Mouse (Mus musculus): Measurements from ENCODE around the gene Adgrf1. TPM values are rescaled to one million over a fixed set of nuclear protein-coding genes. Genes with fewer than 3 reads are reported as not detected.

Gene Adgrf1
- polyA plus RNA-seq, 1 experiment from 2014 or later, result not detected

DNA sequence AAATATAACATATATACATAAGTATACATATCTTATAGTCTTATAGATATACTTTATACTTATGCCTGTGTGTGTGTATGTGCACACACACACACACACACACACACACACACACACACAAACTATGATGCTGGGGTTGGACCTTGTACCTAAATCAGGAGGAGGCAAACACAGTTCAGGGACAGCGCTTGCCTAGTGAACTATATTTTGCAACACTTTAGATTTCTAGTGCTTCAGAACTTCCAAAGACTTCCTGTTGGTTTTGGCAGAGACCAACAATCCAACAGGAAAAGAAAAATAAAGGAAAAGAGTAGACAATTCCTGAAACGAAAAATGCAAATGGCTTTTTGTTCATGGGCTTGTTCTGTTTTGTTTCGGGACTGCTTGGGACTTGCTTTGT lies 27.5 kb upstream of the Adgrf1 start:
- no peaks in the 10 kb centered on the region for H3K4me1 ChIP-seq (ENCODE audit: control insufficient read depth, insufficient read depth, low read length)
- H3K9me3 ChIP-seq (replicated peaks; ENCODE audit: control insufficient read depth, low read length), result no peaks in the 10 kb centered on the region
- WGBS, result 91% methylated on average over 3 of the region's 3 CpGs
- H3K27ac ChIP-seq (replicated peaks; ENCODE audit: low read depth, low read length), result no peak overlapping the region
- no peak overlapping the region for H3K9ac ChIP-seq (replicated peaks; ENCODE audit: low read length)
- H3K27me3 ChIP-seq (ENCODE audit: control insufficient read depth, insufficient read depth, low read length), result no peaks in the 10 kb centered on the region
- no peak overlapping the region for H3K4me2 ChIP-seq (ENCODE audit: low read depth, low read length)
- H3K36me3 ChIP-seq (replicated peaks; ENCODE audit: control insufficient read depth, insufficient read depth, low read depth, low read length), result no peaks in the 10 kb centered on the region
- DNase-seq (ENCODE audit: low spot score) (no peak), ATAC-seq (replicated peaks; ENCODE audit: insufficient number of reproducible peaks, low FRiP score, low TSS enrichment, low read depth) (no peak)
- no peak overlapping the region for H3K4me3 ChIP-seq (ENCODE audit: low read depth, low read length)

DNA sequence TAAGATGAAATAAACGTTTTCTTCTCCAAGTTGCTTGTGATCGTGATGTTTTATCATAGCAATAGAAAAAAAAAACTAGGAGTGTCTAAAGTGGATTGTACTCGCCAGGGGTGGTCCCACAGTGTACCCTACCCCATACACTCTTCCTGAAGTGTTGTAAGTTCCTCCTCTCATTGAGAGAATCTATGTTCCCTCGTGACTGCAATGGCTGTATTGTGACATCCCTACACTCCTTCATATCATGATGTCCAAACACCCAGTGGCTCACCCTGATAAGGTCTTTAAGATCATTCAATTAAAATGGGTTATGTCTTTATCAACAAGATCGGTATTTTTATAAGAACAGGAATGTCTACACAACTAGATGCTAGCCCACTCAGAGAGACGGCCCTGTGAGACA lies 24.8 kb upstream of the Adgrf1 start:
- 84% methylated on average over 6 of the region's 6 CpGs for WGBS
- H3K27ac ChIP-seq (replicated peaks; ENCODE audit: low read depth, low read length), result no peak overlapping the region
- ATAC-seq (replicated peaks; ENCODE audit: insufficient number of reproducible peaks, low FRiP score, low TSS enrichment, low read depth) (no peak), DNase-seq (ENCODE audit: low spot score) (no peak)
- H3K4me3 ChIP-seq (ENCODE audit: low read depth, low read length), result no peak overlapping the region
- no peaks in the 10 kb centered on the region for H3K4me1 ChIP-seq (ENCODE audit: control insufficient read depth, insufficient read depth, low read length)
- H3K4me2 ChIP-seq (ENCODE audit: low read depth, low read length), result no peak overlapping the region
- no peak overlapping the region for H3K9ac ChIP-seq (replicated peaks; ENCODE audit: low read length)
- H3K27me3 ChIP-seq (ENCODE audit: control insufficient read depth, insufficient read depth, low read length), result no peaks in the 10 kb centered on the region
- H3K9me3 ChIP-seq (replicated peaks; ENCODE audit: control insufficient read depth, low read length), result no peaks in the 10 kb centered on the region
- H3K36me3 ChIP-seq (replicated peaks; ENCODE audit: control insufficient read depth, insufficient read depth, low read depth, low read length), result no peaks in the 10 kb centered on the region

DNA sequence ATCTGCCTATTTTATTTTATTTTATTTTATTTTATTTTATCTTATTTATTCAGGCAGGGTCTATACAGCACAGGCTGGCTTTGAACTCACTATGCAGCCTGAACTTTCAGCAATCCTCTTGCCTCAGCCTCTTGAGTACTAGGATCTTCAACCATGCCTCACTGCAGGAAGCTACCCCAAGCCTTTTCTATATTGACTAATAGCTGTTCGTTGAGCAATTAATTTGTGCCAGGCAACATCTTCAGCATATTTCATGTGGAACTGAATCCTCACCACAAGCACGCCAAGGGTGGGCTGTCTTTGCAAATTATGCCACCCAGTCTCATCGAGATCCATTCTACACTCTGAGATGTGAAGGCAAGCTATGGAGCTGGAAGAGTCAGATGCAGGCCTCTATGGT lies 22.9 kb upstream of the Adgrf1 start:
- no peaks in the 10 kb centered on the region for H3K9me3 ChIP-seq (replicated peaks; ENCODE audit: control insufficient read depth, low read length)
- no peak for DNase-seq (ENCODE audit: low spot score)
- H3K4me1 ChIP-seq (ENCODE audit: control insufficient read depth, insufficient read depth, low read length), result no peaks in the 10 kb centered on the region
- no peak overlapping the region for H3K4me3 ChIP-seq (ENCODE audit: low read depth, low read length)
- 86% methylated on average over 3 of the region's 3 CpGs for WGBS
- ATAC-seq (replicated peaks; ENCODE audit: insufficient number of reproducible peaks, low FRiP score, low TSS enrichment, low read depth), result no peak
- no peaks in the 10 kb centered on the region for H3K27me3 ChIP-seq (ENCODE audit: control insufficient read depth, insufficient read depth, low read length)
- no peak overlapping the region for H3K4me2 ChIP-seq (ENCODE audit: low read depth, low read length)
- no peak overlapping the region for H3K9ac ChIP-seq (replicated peaks; ENCODE audit: low read length)
- no peaks in the 10 kb centered on the region for H3K36me3 ChIP-seq (replicated peaks; ENCODE audit: control insufficient read depth, insufficient read depth, low read depth, low read length)
- H3K27ac ChIP-seq (replicated peaks; ENCODE audit: low read depth, low read length), result no peak overlapping the region

DNA sequence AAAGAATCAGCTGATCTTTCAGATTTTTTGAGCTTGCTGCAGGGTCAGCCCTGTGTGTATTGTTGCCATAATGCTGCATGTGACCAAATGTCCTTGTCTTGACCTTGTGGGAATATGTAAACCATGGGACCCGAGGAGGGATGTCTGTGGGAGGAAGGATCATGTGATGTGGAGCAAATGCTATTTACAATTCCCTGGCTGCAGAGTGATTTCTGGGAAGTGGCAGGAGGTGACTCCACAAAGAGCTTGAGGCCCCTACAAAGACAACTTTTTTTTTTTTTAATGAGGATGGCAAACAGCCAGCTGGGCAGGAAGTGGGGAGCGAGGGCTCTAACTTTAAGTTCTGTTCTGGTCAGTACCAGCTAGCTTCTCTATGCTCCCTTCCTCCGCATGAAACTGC lies 20.5 kb upstream of the Adgrf1 start:
- no peak overlapping the region for H3K4me2 ChIP-seq (ENCODE audit: low read depth, low read length)
- WGBS, result 57% methylated on average over 3 of the region's 3 CpGs

DNA sequence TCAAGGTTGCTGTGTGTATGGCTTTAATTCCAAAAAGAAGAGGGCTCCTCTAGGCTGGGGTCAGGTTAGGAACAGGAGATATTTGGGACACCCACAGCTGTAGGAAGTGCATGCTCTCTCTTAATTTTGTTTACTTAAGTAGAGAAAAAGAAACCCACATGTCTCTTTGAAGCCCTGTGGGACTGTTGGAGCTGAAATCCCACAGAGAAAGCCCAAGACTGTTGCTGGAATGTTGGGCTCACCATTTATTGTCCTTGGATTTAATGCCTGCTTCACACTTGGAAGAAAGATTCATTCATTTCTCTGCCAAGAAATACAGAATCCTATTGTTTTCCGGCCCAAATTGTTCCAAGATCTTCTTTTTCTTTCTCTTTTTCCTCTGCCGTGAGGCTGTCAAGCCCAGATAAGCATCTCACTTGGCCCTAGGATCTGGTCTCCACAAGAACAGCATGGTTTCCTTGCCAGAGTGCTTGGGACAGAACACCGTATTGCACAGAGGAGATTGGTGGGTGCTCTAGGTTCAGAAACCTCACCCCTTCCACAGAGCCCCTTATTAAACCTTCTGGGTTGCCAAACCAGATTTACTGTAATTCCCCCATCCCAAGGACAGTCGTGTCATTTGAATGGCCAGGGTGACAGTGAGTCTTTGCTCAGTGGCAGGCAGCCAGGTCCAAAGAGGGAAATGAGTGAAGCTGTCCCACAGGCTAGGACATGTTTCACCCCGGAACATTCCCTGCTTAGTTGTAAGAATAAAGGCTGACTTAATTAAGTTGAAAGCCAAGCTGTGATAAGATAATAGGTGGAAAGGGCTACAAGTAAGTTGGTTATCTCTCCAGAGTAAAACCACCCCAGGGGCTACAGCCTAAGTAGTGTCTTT lies 18.6 kb upstream of the Adgrf1 start:
- Histone ChIP-seq H3K4me3 (ENCODE audit: low read depth, low read length) (no peak overlapping the region), H3K36me3 (replicated peaks; ENCODE audit: control insufficient read depth, insufficient read depth, low read depth, low read length) (no peaks in the 10 kb centered on the region), H3K9me3 (replicated peaks; ENCODE audit: control insufficient read depth, low read length) (no peaks in the 10 kb centered on the region), H3K27ac (replicated peaks; ENCODE audit: low read depth, low read length) (no peak overlapping the region), H3K27me3 (ENCODE audit: control insufficient read depth, insufficient read depth, low read length) (no peaks in the 10 kb centered on the region), H3K4me1 (ENCODE audit: control insufficient read depth, insufficient read depth, low read length) (no peaks in the 10 kb centered on the region; the same call in 1 of the 2 replicates), H3K9ac (replicated peaks; ENCODE audit: low read length) (no peak overlapping the region), H3K4me2 (ENCODE audit: low read depth, low read length) (no peak overlapping the region)
- ATAC-seq (replicated peaks; ENCODE audit: insufficient number of reproducible peaks, low FRiP score, low TSS enrichment, low read depth), result no peak
- DNase-seq (ENCODE audit: low spot score), result no peak
- 38% methylated on average over 5 of the region's 5 CpGs for WGBS

More for the DNA sequence above, 20.5 kb upstream of the Adgrf1 start:
- H3K4me1 ChIP-seq (ENCODE audit: control insufficient read depth, insufficient read depth, low read length), result no peaks in the 10 kb centered on the region; the same call in 1 of the 2 replicates
- no peak for ATAC-seq (replicated peaks; ENCODE audit: insufficient number of reproducible peaks, low FRiP score, low TSS enrichment, low read depth)
- no peak overlapping the region for H3K4me3 ChIP-seq (ENCODE audit: low read depth, low read length)
- no peak overlapping the region for H3K9ac ChIP-seq (replicated peaks; ENCODE audit: low read length)
- no peaks in the 10 kb centered on the region for H3K27me3 ChIP-seq (ENCODE audit: control insufficient read depth, insufficient read depth, low read length)
- no peak overlapping the region for H3K27ac ChIP-seq (replicated peaks; ENCODE audit: low read depth, low read length)
- H3K36me3 ChIP-seq (replicated peaks; ENCODE audit: control insufficient read depth, insufficient read depth, low read depth, low read length), result no peaks in the 10 kb centered on the region
- no peaks in the 10 kb centered on the region for H3K9me3 ChIP-seq (replicated peaks; ENCODE audit: control insufficient read depth, low read length)
- no peak for DNase-seq (ENCODE audit: low spot score)

DNA sequence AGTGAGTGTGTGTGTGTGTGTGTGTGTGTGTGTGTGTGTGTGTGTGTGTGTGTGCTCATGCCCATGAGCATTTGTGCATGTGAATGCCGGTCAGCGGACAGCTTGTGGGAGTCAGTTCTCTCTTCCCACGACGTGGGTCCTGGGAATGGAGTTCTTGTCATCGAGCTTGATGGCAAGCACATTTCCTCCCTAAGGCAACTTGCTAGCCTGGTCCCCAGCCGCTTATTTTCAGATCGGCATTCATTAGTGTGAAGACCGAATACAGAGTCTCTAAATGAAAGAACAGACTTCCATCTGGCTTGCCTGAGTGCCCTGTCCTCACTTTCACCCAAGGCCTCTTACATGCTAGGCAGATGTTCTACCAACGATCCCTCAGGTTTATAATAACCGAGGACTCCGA lies 17.3 kb upstream of the Adgrf1 start:
- 50% methylated on average over 11 of the region's 11 CpGs for WGBS
- no peak for DNase-seq (ENCODE audit: low spot score)

DNA sequence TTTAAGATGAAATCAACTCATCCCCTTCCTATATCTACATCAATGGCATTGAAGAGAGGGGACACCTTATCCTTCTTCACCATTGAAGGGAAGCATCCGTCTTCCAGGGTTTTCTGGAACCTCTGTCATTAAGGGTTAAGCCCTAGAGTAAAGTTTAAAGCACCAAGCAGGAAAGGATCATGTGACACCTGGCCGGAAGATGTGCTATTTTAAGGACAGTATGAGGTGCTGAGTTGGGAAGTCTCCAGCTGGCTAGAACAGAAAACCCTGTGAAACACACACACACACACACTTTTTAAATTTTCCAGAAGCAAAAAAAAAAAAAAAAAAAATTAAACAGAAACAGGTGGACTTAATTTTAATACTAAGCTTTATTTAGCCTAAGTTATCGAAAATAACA lies 15.9 kb upstream of the Adgrf1 start:
- Histone ChIP-seq H3K4me1 (ENCODE audit: control insufficient read depth, insufficient read depth, low read length) (no peaks in the 10 kb centered on the region; the same call in 1 of the 2 replicates), H3K27ac (replicated peaks; ENCODE audit: low read depth, low read length) (no peak overlapping the region), H3K4me2 (ENCODE audit: low read depth, low read length) (no peak overlapping the region), H3K4me3 (ENCODE audit: low read depth, low read length) (no peak overlapping the region), H3K27me3 (ENCODE audit: control insufficient read depth, insufficient read depth, low read length) (no peaks in the 10 kb centered on the region), H3K9me3 (replicated peaks; ENCODE audit: control insufficient read depth, low read length) (no peaks in the 10 kb centered on the region), H3K36me3 (replicated peaks; ENCODE audit: control insufficient read depth, insufficient read depth, low read depth, low read length) (no peaks in the 10 kb centered on the region), H3K9ac (replicated peaks; ENCODE audit: low read length) (no peak overlapping the region)
- DNase-seq (ENCODE audit: low spot score) (no peak), ATAC-seq (replicated peaks; ENCODE audit: insufficient number of reproducible peaks, low FRiP score, low TSS enrichment, low read depth) (no peak)
- WGBS, result 45% methylated on average over 3 of the region's 3 CpGs

More for the DNA sequence above, 17.3 kb upstream of the Adgrf1 start:
- Histone ChIP-seq H3K4me2 (ENCODE audit: low read depth, low read length) (no peak overlapping the region), H3K27me3 (ENCODE audit: control insufficient read depth, insufficient read depth, low read length) (no peaks in the 10 kb centered on the region), H3K27ac (replicated peaks; ENCODE audit: low read depth, low read length) (no peak overlapping the region), H3K9ac (replicated peaks; ENCODE audit: low read length) (no peak overlapping the region), H3K4me3 (ENCODE audit: low read depth, low read length) (no peak overlapping the region), H3K4me1 (ENCODE audit: control insufficient read depth, insufficient read depth, low read length) (no peaks in the 10 kb centered on the region; the same call in 1 of the 2 replicates), H3K36me3 (replicated peaks; ENCODE audit: control insufficient read depth, insufficient read depth, low read depth, low read length) (no peaks in the 10 kb centered on the region), H3K9me3 (replicated peaks; ENCODE audit: control insufficient read depth, low read length) (no peaks in the 10 kb centered on the region)
- no peak for ATAC-seq (replicated peaks; ENCODE audit: insufficient number of reproducible peaks, low FRiP score, low TSS enrichment, low read depth)

DNA sequence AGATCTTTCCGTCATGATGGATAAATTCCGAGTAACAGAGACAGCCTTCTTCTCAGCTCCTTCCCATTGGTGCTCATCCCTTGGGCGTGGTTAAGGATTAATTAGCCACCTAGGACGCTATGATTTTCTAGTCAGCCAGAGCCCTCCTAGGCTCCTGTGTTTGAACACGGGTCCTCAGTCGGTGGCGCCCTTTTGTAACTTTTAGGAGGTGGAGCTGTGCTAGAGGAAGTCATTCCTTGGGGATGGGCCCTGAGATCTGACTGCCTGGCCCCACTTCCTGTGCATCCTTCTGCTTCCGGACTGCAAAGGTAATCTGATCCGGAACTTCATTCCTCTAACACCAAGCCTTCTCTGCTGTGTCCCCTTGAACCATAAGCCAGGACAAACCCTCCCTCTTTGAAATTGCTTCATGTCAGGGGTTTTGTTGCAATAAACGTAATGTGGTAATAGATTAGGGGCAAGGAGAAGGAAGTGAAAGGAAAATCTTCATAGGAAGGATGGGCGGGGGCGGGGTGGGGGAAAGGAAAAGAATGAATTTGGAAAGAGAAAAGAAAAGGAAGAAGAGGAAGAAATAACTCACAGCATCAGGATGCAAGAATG lies 13.5 kb upstream of the Adgrf1 start:
- no peak for DNase-seq (ENCODE audit: low spot score)
- Histone ChIP-seq H3K4me2 (ENCODE audit: low read depth, low read length) (no peak overlapping the region), H3K9ac (replicated peaks; ENCODE audit: low read length) (no peak overlapping the region), H3K9me3 (replicated peaks; ENCODE audit: control insufficient read depth, low read length) (no peaks in the 10 kb centered on the region), H3K27ac (replicated peaks; ENCODE audit: low read depth, low read length) (no peak overlapping the region), H3K36me3 (replicated peaks; ENCODE audit: control insufficient read depth, insufficient read depth, low read depth, low read length) (no peaks in the 10 kb centered on the region), H3K4me1 (ENCODE audit: control insufficient read depth, insufficient read depth, low read length) (no peaks in the 10 kb centered on the region; the same call in 1 of the 2 replicates), H3K27me3 (ENCODE audit: control insufficient read depth, insufficient read depth, low read length) (no peaks in the 10 kb centered on the region), H3K4me3 (ENCODE audit: low read depth, low read length) (no peak overlapping the region)
- 61% methylated on average over 12 of the region's 12 CpGs for whole genome bisulfite sequencing
- no peak for ATAC-seq (replicated peaks; ENCODE audit: insufficient number of reproducible peaks, low FRiP score, low TSS enrichment, low read depth)
